Mouse (Mus musculus): ENCODE results near the gene Ttyh3. TPM values are rescaled to one million over a fixed set of nuclear protein-coding genes. Genes with fewer than 3 reads are reported as not detected.

Ttyh3 gene
- total RNA-seq, 4 experiments from 2014 or later = 160 to 168 (median 167) TPM

- DNase-seq (ENCODE audit: low spot score in 2 of 2) = no peak
Measured at GRCm38 (mm10) chr5:140579771-140580170, 69.1 kb downstream of the Ttyh3 start.

- no peak for DNase-seq (ENCODE audit: low spot score in 2 of 2)
Measured at GRCm38 (mm10) chr5:140579221-140579620, 69.6 kb downstream of the Ttyh3 start.

- no peak for DNase-seq (ENCODE audit: low spot score in 2 of 2)
Measured at GRCm38 (mm10) chr5:140575381-140575866, 73.4 kb downstream of the Ttyh3 start.

GRCm38 (mm10) chr5:140572611-140573010 lies 76.2 kb downstream of the Ttyh3 start:
- no peak for DNase-seq (ENCODE audit: low spot score in 2 of 2)

GRCm38 (mm10) chr5:140571673-140572072 lies 77.2 kb downstream of the Ttyh3 start:
- no peak for DNase-seq (ENCODE audit: low spot score in 2 of 2)

- no peak for DNase-seq (ENCODE audit: low spot score in 2 of 2)
Measured at GRCm38 (mm10) chr5:140571201-140571600, 77.6 kb downstream of the Ttyh3 start.

Other genes starting within 250 kb of the Ttyh3 start
- 10 to 100 TPM; 84.4 to 88.2 (median 87.0) TPM for gene Eif3b, start 229.7 kb downstream of the Ttyh3 start, total RNA-seq (2022)
- gene Gm4869, start 203.4 kb downstream of the Ttyh3 start, total RNA-seq (2022) = not detected
- 10 to 100 TPM; 14.3 to 24.0 (median 18.8) TPM for gene Chst12, start 143.5 kb downstream of the Ttyh3 start, total RNA-seq (2022)
- under 1 TPM in 2 of 4 experiments, not detected in 2; 0.67 to 0.80 TPM for gene Grifin, start 84.0 kb downstream of the Ttyh3 start, total RNA-seq (2022)
- gene Lfng, start 41.7 kb downstream of the Ttyh3 start, total RNA-seq (2022) = 10 to 100 TPM; 18.1 to 25.0 (median 22.8) TPM
- 10 to 100 TPM; 48.7 to 69.6 (median 65.9) TPM for gene Iqce, start 53.3 kb upstream of the Ttyh3 start, total RNA-seq (2022)
- 10 to 100 TPM; 19.6 to 24.3 (median 22.0) TPM for gene Brat1, start 56.0 kb upstream of the Ttyh3 start, total RNA-seq (2022)
- 10 to 100 TPM; 15.3 to 21.4 (median 18.7) TPM for gene Amz1, start 75.1 kb upstream of the Ttyh3 start, total RNA-seq (2022)
- 100 to 1,000 TPM in 1 of 4 experiments, 10 to 100 TPM in 3; 84.5 to 102 (median 90.0) TPM for gene Gna12, start 181.4 kb upstream of the Ttyh3 start, total RNA-seq (2022)